In genomic region chr5:117871614-117872013, GRCm38 (mm10) we compare ENCODE assay signal across 31 mouse cellular contexts.
"Had no signal": no experiment of that assay in that cellular context is flagged by ENCODE, and none has a peak within 500 bp of the region (broad histone marks: within the 10 kb centered on the region; RNA-seq: fewer than 3 reads in every experiment).

No protein-coding gene starts in this region.

- ATAC-seq: liver, embryonic 12.5 days; liver, postnatal 0 days; lung, postnatal 0 days; midbrain, embryonic 13.5 days; midbrain, embryonic 15.5 days; midbrain, embryonic 16.5 days had no signal

- H3K4me3 ChIP-seq: limb, embryonic 10.5 days; limb, embryonic 12.5 days; limb, embryonic 13.5 days; limb, embryonic 15.5 days; liver, embryonic 12.5 days; liver, embryonic 13.5 days; liver, embryonic 15.5 days; lung, embryonic 15.5 days; megakaryocyte, embryonic 14.5 days; midbrain, embryonic 10.5 days; midbrain, embryonic 12.5 days; midbrain, embryonic 13.5 days; midbrain, embryonic 15.5 days; neural tube, embryonic 12.5 days had no signal

- DNase-seq: left cerebral cortex, postnatal 4 days; liver; liver, embryonic 13.5 days; liver, postnatal 0 days; lung, adult 18-20 months; lung, adult 2 months; lung, embryonic 14.5 days; lung, postnatal 10 days; lung, postnatal 14 days; lung, postnatal 36 days; lung, postnatal 4 days; midbrain, embryonic 14.5 days had no signal

- H3K9me3 ChIP-seq: limb, embryonic 10.5 days; limb, embryonic 12.5 days; limb, embryonic 13.5 days; limb, embryonic 15.5 days; liver, embryonic 12.5 days; liver, embryonic 13.5 days; liver, embryonic 15.5 days; lung, embryonic 15.5 days; midbrain, embryonic 10.5 days; midbrain, embryonic 12.5 days; midbrain, embryonic 13.5 days; midbrain, embryonic 15.5 days; neural tube, embryonic 12.5 days had no signal

- H3K27me3 ChIP-seq: limb, embryonic 15.5 days; liver, embryonic 13.5 days; liver, embryonic 15.5 days; lung, embryonic 15.5 days; midbrain, embryonic 12.5 days; midbrain, embryonic 13.5 days; midbrain, embryonic 15.5 days; neural tube, embryonic 12.5 days had no signal

- H3K9ac ChIP-seq: limb, embryonic 12.5 days; limb, embryonic 13.5 days; limb, embryonic 15.5 days; liver, embryonic 12.5 days; liver, embryonic 13.5 days; liver, embryonic 14.5 days; liver, embryonic 15.5 days; liver, postnatal 0 days; lung, embryonic 14.5 days; lung, embryonic 15.5 days; midbrain, embryonic 12.5 days; midbrain, embryonic 13.5 days; midbrain, embryonic 15.5 days; neural tube, embryonic 12.5 days had no signal

- H3K4me1 ChIP-seq: limb, embryonic 10.5 days; limb, embryonic 12.5 days; limb, embryonic 13.5 days; limb, embryonic 15.5 days; liver, embryonic 12.5 days; liver, embryonic 13.5 days; liver, embryonic 15.5 days; lung, embryonic 15.5 days; megakaryocyte, embryonic 14.5 days; midbrain, embryonic 10.5 days; midbrain, embryonic 12.5 days; midbrain, embryonic 13.5 days; midbrain, embryonic 15.5 days; neural tube, embryonic 12.5 days had no signal

- H3K4me2 ChIP-seq: limb, embryonic 12.5 days; limb, embryonic 13.5 days; limb, embryonic 15.5 days; liver, embryonic 11.5 days; liver, embryonic 12.5 days; liver, embryonic 13.5 days; liver, embryonic 15.5 days; lung, embryonic 14.5 days; lung, embryonic 15.5 days; midbrain, embryonic 11.5 days; midbrain, embryonic 12.5 days; midbrain, embryonic 13.5 days; midbrain, embryonic 15.5 days; neural tube, embryonic 12.5 days had no signal

- H3K27ac ChIP-seq: limb, embryonic 10.5 days; limb, embryonic 12.5 days; limb, embryonic 13.5 days; limb, embryonic 15.5 days; liver, embryonic 12.5 days; liver, embryonic 13.5 days; liver, embryonic 14.5 days; liver, embryonic 15.5 days; lung, embryonic 15.5 days; macrophage; midbrain, embryonic 10.5 days; midbrain, embryonic 12.5 days; midbrain, embryonic 13.5 days; midbrain, embryonic 15.5 days; neural tube, embryonic 12.5 days had no signal

- H3K36me3 ChIP-seq: limb, embryonic 10.5 days; limb, embryonic 12.5 days; limb, embryonic 13.5 days; limb, embryonic 15.5 days; liver, embryonic 12.5 days; liver, embryonic 13.5 days; liver, embryonic 15.5 days; lung, embryonic 15.5 days; midbrain, embryonic 10.5 days; midbrain, embryonic 12.5 days; midbrain, embryonic 13.5 days; midbrain, embryonic 15.5 days; neural tube, embryonic 12.5 days had no signal
